10 mouse cellular contexts compared by ENCODE assay signal in the genomic region with DNA sequence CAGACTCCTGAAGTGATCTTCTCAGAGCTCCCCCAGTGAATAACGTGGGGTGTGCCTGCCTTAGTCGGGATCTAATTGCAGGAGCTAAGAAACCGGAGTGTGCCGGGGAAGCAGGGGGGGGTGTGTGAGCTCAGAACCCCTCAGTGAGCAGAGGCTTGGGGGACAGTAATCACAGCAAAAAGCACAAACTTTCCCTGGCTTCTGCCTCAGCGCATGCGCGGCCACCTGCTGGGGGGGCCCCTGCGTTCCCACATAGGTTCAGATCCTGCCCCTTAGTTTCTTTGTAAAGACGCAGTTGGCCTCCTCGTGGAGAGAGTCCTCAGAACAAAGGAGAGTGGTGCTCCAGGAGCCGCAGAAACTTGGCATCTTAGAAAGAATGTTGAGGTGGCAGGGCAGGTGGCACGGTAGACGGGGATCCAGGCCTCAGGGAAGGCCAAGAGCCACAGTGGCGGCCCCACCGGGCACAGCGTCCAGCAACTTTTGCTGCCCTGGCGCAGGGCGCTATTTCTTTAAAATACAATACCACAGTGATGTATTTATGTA.
DNase-seq lines count a peak whose midpoint lies in the region; ATAC-seq and TF ChIP-seq lines count a peak whose summit lies in the region.
"Had no signal": no experiment of that assay in that cellular context is flagged by ENCODE, and none has a peak within 500 bp of the region (broad histone marks: within the 10 kb centered on the region; RNA-seq: fewer than 3 reads in every experiment).

No protein-coding gene starts in this region.

- peak overlapping the region; percentile 71 for H3K4me2 ChIP-seq in heart, embryonic 14.5 days (ENCODE audit: low read length)
- peak overlapping the region; percentile 78 for H3K4me2 ChIP-seq in hindbrain, embryonic 14.5 days (replicated peaks)
- H3K4me2 ChIP-seq in midbrain, embryonic 12.5 days (replicated peaks): peak overlapping the region; percentile 54

- 45% methylated on average over 18 of the region's 18 CpGs for WGBS in heart, embryonic 14.5 days
- WGBS in hindbrain, embryonic 14.5 days: 21% methylated on average over 18 of the region's 18 CpGs
- 22% methylated on average over 18 of the region's 18 CpGs for WGBS in midbrain, embryonic 12.5 days
- WGBS in kidney, adult 2 months: 41% methylated on average over 18 of the region's 18 CpGs

- no peak for ATAC-seq in heart, embryonic 14.5 days (ENCODE audit: insufficient number of reproducible peaks, insufficient read depth, low FRiP score, low read depth)
- ATAC-seq in hindbrain, embryonic 14.5 days (ENCODE audit: low FRiP score): no peak
- ATAC-seq in midbrain, embryonic 12.5 days (ENCODE audit: low FRiP score, low read depth): peak; percentile 31; the same call in 1 of the 2 replicates

- no peak overlapping the region for H3K9ac ChIP-seq in heart, embryonic 14.5 days (ENCODE audit: low read length)
- peak overlapping the region; percentile 61; the same call in 1 of the 2 replicates for H3K9ac ChIP-seq in hindbrain, embryonic 14.5 days
- peak overlapping the region; percentile 41 for H3K9ac ChIP-seq in midbrain, embryonic 12.5 days (replicated peaks)

- H3K27me3 ChIP-seq in heart, embryonic 14.5 days (ENCODE audit: control insufficient read depth, insufficient read depth, low read length): peaks cover 31% of the 10 kb centered on the region
- H3K27me3 ChIP-seq in hindbrain, embryonic 14.5 days (ENCODE audit: control insufficient read depth, insufficient read depth, low read length): no peaks in the 10 kb centered on the region
- peaks cover 54% of the 10 kb centered on the region for H3K27me3 ChIP-seq in midbrain, embryonic 12.5 days
- no peaks in the 10 kb centered on the region for H3K27me3 ChIP-seq in kidney, adult 2 months (replicated peaks; ENCODE audit: control insufficient read depth, insufficient read depth, low read length)
- H3K27me3 ChIP-seq: CH12.LX had no signal

- peaks cover 6 to 9% of the 10 kb centered on the region in 2 experiments for H3K4me1 ChIP-seq in heart, embryonic 14.5 days (ENCODE audit: control insufficient read depth in 2 of 2, insufficient read depth in 2 of 2, low read length in 2 of 2)
- peaks cover 19% of the 10 kb centered on the region for H3K4me1 ChIP-seq in hindbrain, embryonic 14.5 days (replicated peaks; ENCODE audit: control insufficient read depth, insufficient read depth, low read length)
- H3K4me1 ChIP-seq in midbrain, embryonic 12.5 days: peaks cover 28% of the 10 kb centered on the region
- H3K4me1 ChIP-seq in kidney, adult 2 months (ENCODE audit: control insufficient read depth, insufficient read depth, low read length): no peaks in the 10 kb centered on the region

- H3K9me3 ChIP-seq in heart, embryonic 14.5 days (ENCODE audit: control insufficient read depth, low read length): no peaks in the 10 kb centered on the region
- no peaks in the 10 kb centered on the region for H3K9me3 ChIP-seq in hindbrain, embryonic 14.5 days (ENCODE audit: control insufficient read depth, low read length)
- no peaks in the 10 kb centered on the region for H3K9me3 ChIP-seq in midbrain, embryonic 12.5 days

- DNase-seq in heart, postnatal 4 days: no peak
- DNase-seq in cerebellum, postnatal 25 days: peak; percentile 37 to 40
- DNase-seq in hindbrain, embryonic 14.5 days (ENCODE audit: low spot score): no peak
- no peak for DNase-seq in right cerebral cortex, postnatal 36 days (ENCODE audit: low spot score in 2 of 2)
- DNase-seq in liver: no peak
- no peak for DNase-seq in kidney, adult 2 months
- DNase-seq: adrenal gland, postnatal 14 days had no signal

- TF ChIP-seq CTCF in kidney, adult 2 months (conservative IDR thresholded peaks at IDR 0.05; ENCODE audit: insufficient read depth, insufficient read length, low read depth, low read length): no peak

- no peaks in the 10 kb centered on the region for H3K36me3 ChIP-seq in heart, embryonic 14.5 days (ENCODE audit: control insufficient read depth, insufficient read depth, low read length)
- H3K36me3 ChIP-seq in hindbrain, embryonic 14.5 days (replicated peaks; ENCODE audit: control insufficient read depth, insufficient read depth): no peaks in the 10 kb centered on the region
- H3K36me3 ChIP-seq in midbrain, embryonic 12.5 days: no peaks in the 10 kb centered on the region
- H3K36me3 ChIP-seq in kidney, adult 2 months (ENCODE audit: control insufficient read depth, insufficient read depth, low read length): no peaks in the 10 kb centered on the region

- no peak overlapping the region for H3K27ac ChIP-seq in heart, embryonic 14.5 days (replicated peaks in 1 of 2; ENCODE audit: control insufficient read depth in 1 of 2, insufficient read depth in 1 of 2, low read depth in 2 of 2, low read length in 2 of 2)
- peak overlapping the region; percentile 9; the same call in 1 of the 2 replicates for H3K27ac ChIP-seq in hindbrain, embryonic 14.5 days
- H3K27ac ChIP-seq in midbrain, embryonic 12.5 days (replicated peaks): no peak overlapping the region
- no peak overlapping the region for H3K27ac ChIP-seq in kidney, adult 2 months (ENCODE audit: insufficient read depth, low read depth, low read length)

- TF ChIP-seq POLR2A in kidney, adult 2 months (IDR thresholded peaks at IDR 0.05; ENCODE audit: low read depth, low read length): no peak

- H3K4me3 ChIP-seq in heart, embryonic 14.5 days (ENCODE audit: control insufficient read depth in 1 of 2, insufficient read depth in 1 of 2, low read depth in 1 of 2, low read length in 2 of 2): no peak overlapping the region
- H3K4me3 ChIP-seq in hindbrain, embryonic 14.5 days (replicated peaks; ENCODE audit: low read length): peak overlapping the region; percentile 28; the same call in 1 of the 2 replicates
- H3K4me3 ChIP-seq in midbrain, embryonic 12.5 days: no peak overlapping the region
- H3K4me3 ChIP-seq in kidney, adult 2 months (ENCODE audit: insufficient read depth, low read depth, low read length): no peak overlapping the region

Comparison
In these comparisons a context has a peak if more than half of its experiments do, and no peak if none do; other contexts are left out.
1. DNase-seq: peak in cerebellum, postnatal 25 days (2 of 2); none in heart, postnatal 4 days (single experiment), hindbrain, embryonic 14.5 days (single experiment), right cerebral cortex, postnatal 36 days (0 of 2), liver (single experiment) and kidney, adult 2 months (single experiment).
2. Peak in every context shown above with its lines, with median percentiles within 50 percentile points of each other: H3K4me2 ChIP-seq.